In genomic region chr5:34210279-34210678, GRCm38 (mm10) we compare ENCODE assay signal across 9 mouse cellular contexts. TPM values are rescaled to one million over a fixed set of nuclear protein-coding genes. Genes with fewer than 3 reads are reported as not detected.
DNase-seq lines count a peak whose midpoint lies in the region; ATAC-seq lines count a peak whose summit lies in the region.
"Had no signal": no experiment of that assay in that cellular context is flagged by ENCODE, and none has a peak within 500 bp of the region (broad histone marks: within the 10 kb centered on the region; RNA-seq: fewer than 3 reads in every experiment).

No protein-coding gene starts in this region.

- no peak overlapping the region for H3K4me2 ChIP-seq in forebrain, embryonic 13.5 days
- H3K4me2 ChIP-seq in hindbrain, embryonic 12.5 days (replicated peaks): no peak overlapping the region
- H3K4me2 ChIP-seq: liver, embryonic 15.5 days had no signal

- no peaks in the 10 kb centered on the region for H3K9me3 ChIP-seq in forebrain, embryonic 13.5 days (replicated peaks)
- no peaks in the 10 kb centered on the region for H3K9me3 ChIP-seq in hindbrain, embryonic 12.5 days (replicated peaks)
- H3K9me3 ChIP-seq: liver, embryonic 15.5 days had no signal

- H3K27me3 ChIP-seq in forebrain, embryonic 13.5 days: no peaks in the 10 kb centered on the region
- H3K27me3 ChIP-seq in hindbrain, embryonic 12.5 days: no peaks in the 10 kb centered on the region
- H3K27me3 ChIP-seq: liver, embryonic 15.5 days had no signal

- H3K27ac ChIP-seq in forebrain, embryonic 13.5 days: no peak overlapping the region
- H3K27ac ChIP-seq in hindbrain, embryonic 12.5 days: no peak overlapping the region
- H3K27ac ChIP-seq: liver, embryonic 15.5 days had no signal

- H3K4me3 ChIP-seq in forebrain, embryonic 13.5 days: no peak overlapping the region
- H3K4me3 ChIP-seq in hindbrain, embryonic 12.5 days: no peak overlapping the region
- H3K4me3 ChIP-seq: liver, embryonic 15.5 days had no signal

- no peaks in the 10 kb centered on the region for H3K4me1 ChIP-seq in forebrain, embryonic 13.5 days
- H3K4me1 ChIP-seq in hindbrain, embryonic 12.5 days: no peaks in the 10 kb centered on the region
- H3K4me1 ChIP-seq: liver, embryonic 15.5 days had no signal

- H3K9ac ChIP-seq in forebrain, embryonic 13.5 days: no peak overlapping the region
- H3K9ac ChIP-seq in hindbrain, embryonic 12.5 days: no peak overlapping the region
- H3K9ac ChIP-seq: liver, embryonic 15.5 days had no signal

- DNase-seq in NIH3T3 (ENCODE audit: low read depth): peak; percentile 90
- DNase-seq in cerebellum, adult 11 months: peak; percentile 69
- peak; percentile 78 to 82 for DNase-seq in layer of hippocampus, postnatal 10 days (ENCODE audit: low spot score in 2 of 2)
- peak; percentile 85 for DNase-seq in lung, postnatal 25 days (ENCODE audit: low spot score)
- DNase-seq in right cerebral cortex, adult 2 months (ENCODE audit: low spot score in 2 of 2): peak; percentile 75 to 79
- DNase-seq in urinary bladder, postnatal 36 days (ENCODE audit: low spot score in 2 of 2): peak; percentile 71 to 78

- H3K36me3 ChIP-seq in forebrain, embryonic 13.5 days (ENCODE audit: poor library complexity, severe bottlenecking): no peaks in the 10 kb centered on the region
- H3K36me3 ChIP-seq in hindbrain, embryonic 12.5 days: no peaks in the 10 kb centered on the region
- H3K36me3 ChIP-seq: liver, embryonic 15.5 days had no signal

- ATAC-seq in forebrain, embryonic 13.5 days: peak; percentile 78
- peak; percentile 63 for ATAC-seq in hindbrain, embryonic 12.5 days (ENCODE audit: low FRiP score)

- 0% methylated on average over 1 of the region's 1 CpGs for WGBS in forebrain, embryonic 13.5 days
- WGBS in hindbrain, embryonic 12.5 days: 0% methylated on average over 1 of the region's 1 CpGs

RNA-seq across cellular contexts. Expression of gene Mxd4, which starts 22.8 kb away (rescaled TPM):
- 28.2 and 31.1 TPM in 2 replicates for polyA plus RNA-seq in forebrain, embryonic 13.5 days (2015; fragmentation: Nextera tagmentation; extraction: Ambion mirVana)
- 33.2 and 36.5 TPM in 2 replicates for polyA plus RNA-seq in hindbrain, embryonic 12.5 days (2016; fragmentation: Nextera tagmentation; extraction: Ambion mirVana)
- total RNA-seq in layer of hippocampus, postnatal 10 days (2021): 10 to 100 TPM; 64.1 to 69.0 TPM

RNA-seq across cellular contexts. Expression of gene Haus3, which starts 41.0 kb away (rescaled TPM):
- polyA plus RNA-seq in forebrain, embryonic 13.5 days (2015; fragmentation: Nextera tagmentation; extraction: Ambion mirVana): 32.0 and 32.7 TPM in 2 replicates
- polyA plus RNA-seq in hindbrain, embryonic 12.5 days (2016; fragmentation: Nextera tagmentation; extraction: Ambion mirVana): 33.5 and 33.8 TPM in 2 replicates
- 1 to 10 TPM; 6.5 to 8.9 TPM for total RNA-seq in layer of hippocampus, postnatal 10 days (2021)

RNA-seq across cellular contexts. Expression of gene Poln, which starts 41.0 kb away (rescaled TPM):
- polyA plus RNA-seq in forebrain, embryonic 13.5 days (2015; fragmentation: Nextera tagmentation; extraction: Ambion mirVana): 0.49 and 0.88 TPM in 2 replicates
- polyA plus RNA-seq in hindbrain, embryonic 12.5 days (2016; fragmentation: Nextera tagmentation; extraction: Ambion mirVana): 0.41 and 0.51 TPM in 2 replicates
- total RNA-seq in layer of hippocampus, postnatal 10 days (2021): 1 to 10 TPM in 1 of 2 experiments, under 1 TPM in 1; 0.58 to 2.0 TPM
